Mouse (Mus musculus): ENCODE measurements around the gene Secisbp2. TPM values are rescaled to one million over a fixed set of nuclear protein-coding genes. Genes with fewer than 3 reads are reported as not detected.

Secisbp2 gene
- polyA plus RNA-seq, 2 experiments from 2014 or later = 33.4 to 38.9 TPM

Other genes starting within 250 kb of the Secisbp2 start
- gene S1pr3, start 243.1 kb upstream of the Secisbp2 start, polyA plus RNA-seq (2017; shearing (Covaris generic)) = under 1 TPM in 1 of 2 experiments, not detected in 1; 0.17 TPM
- gene Shc3, start 82.3 kb upstream of the Secisbp2 start, polyA plus RNA-seq (2017; shearing (Covaris generic)) = not detected
- 10 to 100 TPM; 77.3 to 94.3 TPM for gene Cks2, start 6.5 kb upstream of the Secisbp2 start, polyA plus RNA-seq (2017; shearing (Covaris generic))
- gene Sema4d, start 142.1 kb downstream of the Secisbp2 start, polyA plus RNA-seq (2017; shearing (Covaris generic)) = 100 to 1,000 TPM; 127 to 150 TPM
- 10 to 100 TPM; 19.4 to 27.4 TPM for gene Gadd45g, start 195.0 kb downstream of the Secisbp2 start, polyA plus RNA-seq (2017; shearing (Covaris generic))